Mouse (Mus musculus) kidney, postnatal 0 days (tissue): ENCODE measurements at regions not wholly inside any gene's neighbourhood (a gene's known extent, or its start where the extent isn't known, plus 50 kb on each side); places are given as distances from the start of the nearest gene placed in this dataset.
A peak's percentile ranks its signal among the peaks of the same experiment; 100 is the strongest.

Experiments
- ATAC-seq: fragments of 200-750 bp; cut with Nextera tagmentation; replicated peaks from 2 replicates; pipeline ENCODE4 v1.8.0; 2017; ENCODE audit warnings: low read depth, moderate number of reproducible peaks, moderate TSS enrichment, moderate library complexity; ENCODE audit not compliant: low FRiP score
- DNase-seq: peaks from one replicate; pipeline ENCODE4 v3.0.0-alpha.2; 2016; ENCODE audit warnings: low spot score
- H3K27ac ChIP-seq: fragments of 300-500 bp; sonication (generic); 2 replicates; pipeline ENCODE4 v1.5.1; 2014; ENCODE audit warnings: mild to moderate bottlenecking
- H3K27me3 ChIP-seq: fragments of 300-500 bp; sonication (generic); 2 replicates; pipeline ENCODE4 v1.6.1; 2014; ENCODE audit warnings: low read length, mixed read lengths; ENCODE audit not compliant: insufficient read depth
- H3K36me3 ChIP-seq: fragments of 300-500 bp; sonication (generic); 2 replicates; pipeline ENCODE4 v1.6.1; 2014; ENCODE audit warnings: low read length, mixed read lengths; ENCODE audit not compliant: insufficient read depth
- H3K4me1 ChIP-seq: fragments of 300-500 bp; sonication (generic); replicated peaks from 2 replicates; pipeline ENCODE4 v1.6.1; 2014; ENCODE audit warnings: antibody characterized with exemption, low read length, mixed read lengths; ENCODE audit not compliant: insufficient read depth
- H3K4me2 ChIP-seq: fragments of 300-500 bp; sonication (generic); 2 replicates; pipeline ENCODE4 v1.6.1; 2014; ENCODE audit warnings: mild to moderate bottlenecking, low read length, moderate library complexity, mixed read lengths
- H3K4me3 ChIP-seq: fragments of 300-500 bp; sonication (generic); replicated peaks from 2 replicates; pipeline ENCODE4 v1.5.1; 2014; ENCODE audit warnings: low read depth, low read length
- H3K9ac ChIP-seq: fragments of 300-500 bp; sonication (generic); 2 replicates; pipeline ENCODE4 v1.6.1; 2014; ENCODE audit warnings: low read depth, low read length
- H3K9me3 ChIP-seq: fragments of 300-500 bp; sonication (generic); replicated peaks from 2 replicates; pipeline ENCODE4 v1.6.1; 2016; ENCODE audit warnings: low read length, inconsistent platforms, mixed read lengths
- CTCF ChIP-seq: IDR thresholded peaks from 2 replicates; pipeline ENCODE4 v1.5.1; 2016; ENCODE audit warnings: antibody characterized with exemption, low read depth, mild to moderate bottlenecking, moderate library complexity
- WGBS: fragments of 180-500 bp; shearing (Covaris S2); extraction: QIAGEN DNeasy Blood & Tissue Kit; methylation state at CpG from one replicate; pipeline ENCODE4 v1.1.7; 2014; 5-methylcytosine and 5-hydroxymethylcytosine counted together

DNA sequence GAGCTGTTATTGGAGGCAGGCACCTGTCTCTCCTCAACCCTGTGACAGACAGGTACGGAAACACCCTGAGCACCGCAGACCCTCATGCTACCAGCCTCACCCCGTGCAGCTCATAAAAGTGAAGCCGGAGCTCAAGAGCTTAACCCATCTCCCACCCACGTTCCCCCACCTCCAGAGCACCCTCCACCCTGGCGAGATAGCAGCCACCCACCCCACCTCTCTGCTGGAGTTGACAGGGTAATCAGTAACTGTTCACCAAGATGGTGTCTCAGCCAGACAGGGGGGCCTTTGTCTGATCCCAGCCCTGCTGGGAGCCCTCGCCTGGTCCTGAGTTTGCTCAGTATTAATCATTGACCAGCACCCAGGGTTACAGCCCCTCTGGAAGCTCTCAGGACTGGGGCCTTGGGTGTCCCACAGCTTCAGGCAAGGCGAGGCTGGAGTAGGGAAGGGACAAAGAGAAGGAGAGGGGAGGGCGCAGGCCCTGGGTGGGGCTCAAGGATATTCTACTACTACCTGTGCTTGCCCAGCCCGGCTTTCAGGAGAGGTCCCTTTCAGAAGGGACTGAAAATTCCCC, 151.3 kb upstream of the Haao start:
- H3K36me3 ChIP-seq = no peaks in the 10 kb centered on the region
- no peaks in the 10 kb centered on the region; the same call in 1 of the 2 replicates for H3K4me1 ChIP-seq
- no peak overlapping the region for H3K9ac ChIP-seq
- no peak for TF ChIP-seq CTCF
- H3K9me3 ChIP-seq = no peaks in the 10 kb centered on the region
- H3K4me2 ChIP-seq = no peak overlapping the region
- no peak overlapping the region for H3K4me3 ChIP-seq
- H3K27ac ChIP-seq = peak overlapping the region; percentile 63; the same call in 1 of the 2 replicates
- DNase-seq (no peak), ATAC-seq (peak; percentile 80)
- 50% methylated on average over 10 of the region's 10 CpGs for WGBS
- H3K27me3 ChIP-seq = no peaks in the 10 kb centered on the region

DNA sequence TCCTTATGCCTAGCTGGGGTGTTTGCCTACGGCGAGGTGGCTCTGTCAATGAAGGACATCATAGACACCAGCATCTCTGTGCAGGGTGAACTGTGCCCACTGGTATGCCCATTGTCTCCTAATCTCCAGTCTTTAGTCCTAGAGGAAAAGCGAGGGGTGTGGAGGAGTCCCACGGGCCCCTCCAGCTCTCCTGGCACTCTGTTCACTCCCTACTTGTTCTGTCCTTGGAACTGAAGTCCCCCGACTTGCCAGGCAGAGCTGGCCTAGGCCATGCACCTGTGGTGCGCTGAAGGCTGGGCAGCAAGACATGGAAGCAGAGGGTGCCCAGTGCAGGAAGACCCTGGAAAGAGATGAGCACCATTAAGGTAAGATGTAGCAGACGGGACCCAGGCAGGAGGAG, 150.6 kb upstream of the Haao start:
- Histone ChIP-seq H3K4me3 (no peak overlapping the region), H3K27ac (peak overlapping the region; percentile 63), H3K4me2 (no peak overlapping the region), H3K27me3 (no peaks in the 10 kb centered on the region), H3K36me3 (no peaks in the 10 kb centered on the region), H3K4me1 (no peaks in the 10 kb centered on the region; the same call in 1 of the 2 replicates), H3K9ac (no peak overlapping the region), H3K9me3 (no peaks in the 10 kb centered on the region)
- ATAC-seq (no peak), DNase-seq (no peak)
- TF ChIP-seq CTCF = no peak
- WGBS = 90% methylated on average over 7 of the region's 7 CpGs

DNA sequence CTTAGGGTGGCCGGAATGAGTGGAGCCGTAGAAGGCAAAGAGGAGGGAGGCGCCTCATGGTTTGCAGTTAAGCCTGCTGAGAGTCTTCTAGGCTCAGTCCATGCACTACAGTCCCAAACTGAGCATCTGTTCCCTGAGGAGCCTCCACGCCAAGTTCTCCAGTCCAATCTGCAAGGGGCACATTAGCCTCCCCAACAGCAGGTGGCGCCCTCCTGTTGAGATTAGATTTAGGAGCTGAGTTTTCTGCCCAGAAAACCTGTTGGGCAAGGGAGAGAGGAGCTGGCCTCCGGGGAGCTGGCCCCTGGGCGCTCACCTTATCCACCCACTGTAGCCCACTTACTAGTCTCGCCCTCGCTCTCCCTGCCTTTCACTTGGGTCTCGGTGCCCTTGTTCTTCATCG, 150.0 kb upstream of the Haao start:
- 81% methylated on average over 11 of the region's 11 CpGs for WGBS
- peak; percentile 77 for TF ChIP-seq CTCF
- no peak for ATAC-seq

GRCm38 (mm10) chr17:83993028-83993427, 145.3 kb upstream of the Haao start:
- Histone ChIP-seq H3K4me2 (no peak overlapping the region), H3K9ac (no peak overlapping the region), H3K4me3 (no peak overlapping the region), H3K36me3 (no peaks in the 10 kb centered on the region), H3K27ac (no peak overlapping the region), H3K27me3 (no peaks in the 10 kb centered on the region), H3K4me1 (peaks cover 12% of the 10 kb centered on the region), H3K9me3 (no peaks in the 10 kb centered on the region)
- TF ChIP-seq CTCF = no peak
- no peak for ATAC-seq
- 61% methylated on average over 2 of the region's 2 CpGs for WGBS
- no peak for DNase-seq

More for the DNA sequence above, 150.0 kb upstream of the Haao start:
- DNase-seq = peak; percentile 66
- H3K4me3 ChIP-seq = no peak overlapping the region
- no peaks in the 10 kb centered on the region for H3K27me3 ChIP-seq
- H3K27ac ChIP-seq = no peak overlapping the region
- H3K36me3 ChIP-seq = no peaks in the 10 kb centered on the region
- H3K9me3 ChIP-seq = no peaks in the 10 kb centered on the region
- no peaks in the 10 kb centered on the region; the same call in 1 of the 2 replicates for H3K4me1 ChIP-seq
- H3K4me2 ChIP-seq = no peak overlapping the region
- no peak overlapping the region for H3K9ac ChIP-seq

DNA sequence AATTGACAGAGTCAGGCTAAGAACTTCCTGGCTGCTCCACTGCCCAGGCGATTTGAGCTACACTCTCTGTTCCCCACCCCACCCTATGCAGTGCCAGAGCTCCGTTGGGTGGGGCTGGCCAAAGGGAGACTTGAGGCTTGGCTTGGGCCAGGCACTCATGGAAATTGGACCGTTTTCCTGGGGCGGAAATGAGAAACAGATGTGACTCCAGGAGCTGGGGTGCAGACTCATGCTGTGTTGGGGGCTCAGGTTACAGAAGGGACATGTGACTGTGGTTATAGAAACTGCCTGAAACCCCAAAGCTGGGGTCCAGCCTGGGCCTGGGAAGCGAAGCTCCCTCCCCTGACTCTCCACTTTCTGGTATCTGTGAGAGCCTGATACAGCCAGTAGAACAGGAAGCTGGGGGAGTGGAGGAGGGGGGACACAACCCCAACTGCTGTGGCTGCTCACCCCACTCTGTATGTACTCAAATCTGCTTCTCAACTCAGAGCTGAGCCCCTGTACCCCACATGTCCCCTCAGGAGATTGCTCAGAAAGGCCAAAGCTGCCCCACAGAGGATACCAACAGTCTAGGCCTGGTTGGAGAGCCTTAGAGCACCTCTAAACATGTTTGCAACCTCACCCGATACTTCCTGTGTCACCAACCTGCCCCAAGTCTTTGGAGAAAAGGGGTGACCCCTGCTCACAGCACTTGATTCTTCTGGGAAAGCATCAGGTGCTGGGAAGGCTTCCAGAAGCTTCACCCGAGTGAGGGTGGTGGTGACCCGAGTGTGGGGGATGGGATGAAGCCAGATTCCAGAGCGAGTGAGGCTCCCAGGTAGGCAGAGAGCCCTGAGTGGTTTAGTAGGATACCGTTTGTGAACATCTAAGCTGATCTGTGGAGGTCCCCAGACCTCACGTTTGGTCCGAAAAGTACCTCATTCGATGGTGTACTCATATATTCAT, 142.9 kb upstream of the Haao start:
- Histone ChIP-seq H3K4me2 (no peak overlapping the region), H3K27ac (peak overlapping the region; percentile 83), H3K27me3 (no peaks in the 10 kb centered on the region), H3K9ac (peak overlapping the region; percentile 4; the same call in 1 of the 2 replicates), H3K4me3 (no peak overlapping the region), H3K9me3 (no peaks in the 10 kb centered on the region), H3K36me3 (no peaks in the 10 kb centered on the region), H3K4me1 (peaks cover 26% of the 10 kb centered on the region)
- DNase-seq (peak; percentile 88), ATAC-seq (peak; percentile 78)
- TF ChIP-seq CTCF = no peak
- 46% methylated on average over 13 of the region's 13 CpGs for WGBS

GRCm38 (mm10) chr17:83988897-83989296, 141.1 kb upstream of the Haao start:
- WGBS = 30% methylated on average over 6 of the region's 6 CpGs
- ATAC-seq (no peak), DNase-seq (peak; percentile 61)
- H3K27me3 ChIP-seq = no peaks in the 10 kb centered on the region
- no peak overlapping the region for H3K4me2 ChIP-seq
- H3K36me3 ChIP-seq = no peaks in the 10 kb centered on the region
- peaks cover 34% of the 10 kb centered on the region for H3K4me1 ChIP-seq
- TF ChIP-seq CTCF = no peak
- H3K4me3 ChIP-seq = no peak overlapping the region
- H3K27ac ChIP-seq = peak overlapping the region; percentile 83
- H3K9ac ChIP-seq = no peak overlapping the region
- no peaks in the 10 kb centered on the region for H3K9me3 ChIP-seq
